Mouse (Mus musculus) limb, embryonic 10.5 days (tissue): ENCODE measurements around the gene Ctdnep1. TPM values are rescaled to one million over a fixed set of nuclear protein-coding genes. Genes with fewer than 3 reads are reported as not detected.

ENCODE experiments used
- DNase-seq: peaks from one replicate; pipeline ENCODE4 v3.0.0-alpha.2; 2017; ENCODE audit warnings: low spot score
- H3K27ac ChIP-seq: fragments of 300-500 bp; sonication (generic); 2 replicates; pipeline ENCODE4 v1.5.1; 2016; ENCODE audit warnings: mild to moderate bottlenecking
- H3K27me3 ChIP-seq: fragments of 300-500 bp; sonication (generic); 2 replicates; pipeline ENCODE4 v1.6.1; 2016; ENCODE audit warnings: low read depth, mild to moderate bottlenecking; ENCODE audit not compliant: poor library complexity, severe bottlenecking
- H3K36me3 ChIP-seq: fragments of 300-500 bp; sonication (generic); 2 replicates; pipeline ENCODE4 v1.6.1; 2016; ENCODE audit warnings: mild to moderate bottlenecking, moderate library complexity
- H3K4me1 ChIP-seq: fragments of 300-500 bp; sonication (generic); 2 replicates; pipeline ENCODE4 v1.6.1; 2016
- H3K4me3 ChIP-seq: fragments of 300-500 bp; sonication (generic); 2 replicates; pipeline ENCODE4 v1.5.1; 2016; ENCODE audit warnings: mild to moderate bottlenecking, moderate library complexity
- H3K9me3 ChIP-seq: fragments of 300-500 bp; sonication (generic); replicated peaks from 2 replicates; pipeline ENCODE4 v1.6.1; 2016; ENCODE audit warnings: mild to moderate bottlenecking
- WGBS: fragments of 180-500 bp; shearing (Covaris S2); methylation state at CpG from one replicate; pipeline ENCODE4 v1.1.7; 2016; 5-methylcytosine and 5-hydroxymethylcytosine counted together
- polyA plus RNA-seq: library from polyadenylated mRNA; unstranded; fragments of >200 nt; fragmentation: Nextera tagmentation; extraction: Ambion mirVana; gene quantifications from 2 replicates; pipeline ENCODE4 v1.2.1, GENCODE M21; 2016

The Ctdnep1 gene
- polyA plus RNA-seq, 1 experiment from 2014 or later, result 24.8 TPM

DNA sequence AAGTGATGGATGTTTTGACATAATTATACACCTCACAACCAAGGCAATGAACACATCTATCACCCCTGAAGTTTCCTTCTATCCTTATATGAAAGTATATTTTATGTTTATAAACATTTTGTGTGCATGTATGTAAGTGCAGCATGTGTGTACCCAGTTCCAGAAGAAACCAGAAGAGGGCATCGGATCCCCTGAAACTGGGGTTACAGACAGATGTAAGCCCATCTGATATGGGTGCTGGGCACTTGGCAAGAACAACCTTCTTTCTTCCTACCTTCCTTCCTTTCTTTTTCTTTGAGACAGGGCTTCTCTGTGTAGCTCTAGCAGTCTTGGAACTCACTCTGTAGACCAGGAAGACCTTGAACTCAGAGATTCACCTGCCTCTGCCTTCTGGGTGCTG is 24.7 kb upstream of the Ctdnep1 start:
- 0 out of 2 replicates have a peak, but pooled peaks cover 6% of the 10 kb centered on the region for H3K27me3 ChIP-seq
- H3K9me3 ChIP-seq, result no peaks in the 10 kb centered on the region
- H3K4me1 ChIP-seq, result no peaks in the 10 kb centered on the region
- no peak overlapping the region for H3K4me3 ChIP-seq
- H3K36me3 ChIP-seq, result no peaks in the 10 kb centered on the region
- WGBS, result 71% methylated on average over 1 of the region's 1 CpGs
- no peak for DNase-seq
- H3K27ac ChIP-seq, result no peak overlapping the region

DNA sequence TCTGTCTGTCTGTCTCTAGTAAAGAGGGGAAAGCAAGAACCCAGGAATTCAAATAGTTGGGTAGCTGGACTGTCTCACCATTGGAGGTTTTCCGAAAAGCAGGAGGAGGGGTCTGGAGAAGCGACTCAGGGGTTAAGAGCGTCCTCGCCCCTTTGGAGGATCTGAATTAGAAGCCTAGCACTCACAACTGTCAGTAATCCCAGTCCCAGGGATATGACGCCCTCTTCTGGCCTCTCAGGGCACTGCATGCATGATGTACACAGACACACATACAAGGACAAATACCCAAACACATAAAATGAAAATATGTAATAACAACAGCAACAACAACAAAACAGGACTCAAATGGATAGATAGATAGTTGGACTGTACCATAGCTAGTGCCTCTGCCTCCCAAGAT is 20.3 kb upstream of the Ctdnep1 start:
- DNase-seq, result no peak
- H3K27me3 ChIP-seq, result peaks cover 49% of the 10 kb centered on the region
- no peak overlapping the region for H3K27ac ChIP-seq
- 32% methylated on average over 5 of the region's 5 CpGs for WGBS
- no peaks in the 10 kb centered on the region for H3K36me3 ChIP-seq
- H3K9me3 ChIP-seq, result no peaks in the 10 kb centered on the region
- no peak overlapping the region for H3K4me3 ChIP-seq
- H3K4me1 ChIP-seq, result peaks cover 6% of the 10 kb centered on the region; the same call in 1 of the 2 replicates

DNA sequence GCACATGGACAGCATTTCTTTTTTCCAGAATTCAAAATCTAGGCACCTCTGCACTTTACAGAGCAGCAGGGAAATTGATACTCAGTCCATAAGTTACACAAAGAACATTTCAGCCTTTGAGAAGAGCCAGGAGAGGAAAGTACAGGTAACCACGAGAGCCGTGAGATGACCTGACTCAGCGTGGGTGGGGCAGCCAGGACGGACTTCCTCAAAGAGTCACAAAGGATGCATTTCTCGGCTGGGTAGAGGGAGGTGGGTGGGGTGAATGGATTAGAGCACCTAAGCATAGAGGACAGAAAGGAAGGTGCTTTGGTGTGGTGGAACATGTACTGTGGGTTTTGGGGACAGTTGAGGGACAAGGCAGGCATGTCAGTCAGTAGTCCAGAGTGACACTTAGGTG is 19.1 kb upstream of the Ctdnep1 start:
- peaks cover 17% of the 10 kb centered on the region for H3K4me1 ChIP-seq
- 47% methylated on average over 5 of the region's 5 CpGs for WGBS
- H3K27me3 ChIP-seq, result peaks cover 61% of the 10 kb centered on the region
- 0 out of 2 replicates have a peak, but pooled peaks cover 2% of the 10 kb centered on the region for H3K36me3 ChIP-seq
- no peaks in the 10 kb centered on the region for H3K9me3 ChIP-seq
- H3K27ac ChIP-seq, result no peak overlapping the region
- no peak for DNase-seq
- H3K4me3 ChIP-seq, result no peak overlapping the region

DNA sequence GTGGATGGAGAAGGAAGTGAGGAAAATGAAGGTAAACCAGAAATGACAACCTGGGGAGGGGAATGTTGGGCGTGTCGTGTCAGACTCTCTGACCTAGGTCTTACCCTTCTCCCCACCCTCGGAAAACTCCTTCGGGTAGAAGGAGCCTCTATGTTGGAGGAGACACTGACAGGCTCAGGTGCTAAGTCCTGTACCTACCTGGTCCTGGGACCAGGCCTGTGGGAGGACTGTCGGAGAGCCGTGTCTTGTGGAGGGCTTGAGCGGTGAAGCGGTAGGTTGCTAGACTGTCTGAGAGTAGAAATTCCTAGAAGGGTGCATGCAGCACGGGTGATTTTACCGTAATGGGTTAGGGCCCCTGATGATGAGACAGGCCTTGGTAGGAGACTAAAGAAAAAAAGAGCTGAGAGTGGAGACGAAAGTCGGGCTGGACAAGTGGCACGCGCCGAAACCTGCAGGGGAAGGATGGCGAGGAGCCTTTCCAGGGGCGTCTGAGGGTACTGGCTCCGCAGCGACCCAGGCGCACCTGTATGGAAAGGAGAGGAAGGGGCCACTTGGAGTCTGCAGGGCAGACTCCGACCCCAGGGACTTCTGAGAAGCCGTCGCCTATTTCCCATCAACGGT is 16.2 kb upstream of the Ctdnep1 start, which contains the start of gene Cldn7:
Gene Cldn7 (plus strand): TSS at position 130 of the 621 bp plus-strand sequence.
- peaks cover 25% of the 10 kb centered on the region for H3K36me3 ChIP-seq
- DNase-seq, result peak; percentile 42
- 0 out of 2 replicates have a peak within 1 kb of the TSS, but pooled peaks have one; percentile 2 for H3K27ac ChIP-seq
- H3K9me3 ChIP-seq, result no peaks in the 10 kb centered on the region
- 9% methylated on average over 24 of the region's 24 CpGs for WGBS
- peak within 1 kb of the TSS; percentile 50 for H3K4me3 ChIP-seq
- H3K27me3 ChIP-seq, result peaks cover 83% of the 10 kb centered on the region
- peaks cover 17% of the 10 kb centered on the region for H3K4me1 ChIP-seq

DNA sequence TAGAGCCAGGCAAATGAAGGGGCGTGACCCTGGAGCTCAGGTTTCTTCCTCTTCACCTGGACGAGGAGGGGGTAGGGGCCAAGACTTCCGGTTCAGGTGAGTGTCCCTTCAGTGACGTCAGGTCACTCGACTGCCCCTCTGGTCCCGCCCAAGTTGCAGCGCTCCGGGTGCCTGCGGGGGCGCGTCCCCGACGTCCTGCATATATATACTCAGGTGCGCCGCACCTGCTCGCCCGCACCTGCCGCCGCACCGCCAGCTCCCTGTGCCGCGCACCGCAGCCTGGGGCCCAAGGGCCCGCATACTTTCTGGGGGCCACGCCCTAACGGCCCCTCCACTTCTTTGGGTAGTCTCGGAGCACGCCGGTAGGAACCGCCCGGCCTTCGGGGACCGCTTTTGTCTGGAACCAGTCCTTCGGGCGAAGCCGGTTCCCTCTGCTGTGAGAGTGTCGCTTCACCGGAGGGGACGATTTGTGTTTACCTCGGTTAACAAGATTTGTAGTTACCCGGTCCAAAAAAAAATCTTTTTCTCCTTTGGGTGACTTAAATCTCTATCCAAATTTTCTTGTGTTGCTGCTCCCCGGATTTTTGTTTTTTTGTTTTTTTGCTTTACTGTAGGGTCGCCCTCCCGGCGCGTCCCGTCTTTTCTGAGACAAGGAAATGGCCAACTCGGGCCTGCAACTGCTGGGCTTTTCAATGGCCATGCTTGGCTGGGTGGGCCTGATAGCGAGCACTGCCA is 15.5 kb upstream of the Ctdnep1 start:
- Histone ChIP-seq H3K27ac (peak overlapping the region; percentile 77), H3K4me3 (peak overlapping the region; percentile 50), H3K4me1 (peaks cover 17% of the 10 kb centered on the region), H3K9me3 (no peaks in the 10 kb centered on the region), H3K36me3 (peaks cover 32% of the 10 kb centered on the region), H3K27me3 (peaks cover 83% of the 10 kb centered on the region)
- 2% methylated on average over 49 of the region's 49 CpGs for WGBS
- DNase-seq, result peak; percentile 51

DNA sequence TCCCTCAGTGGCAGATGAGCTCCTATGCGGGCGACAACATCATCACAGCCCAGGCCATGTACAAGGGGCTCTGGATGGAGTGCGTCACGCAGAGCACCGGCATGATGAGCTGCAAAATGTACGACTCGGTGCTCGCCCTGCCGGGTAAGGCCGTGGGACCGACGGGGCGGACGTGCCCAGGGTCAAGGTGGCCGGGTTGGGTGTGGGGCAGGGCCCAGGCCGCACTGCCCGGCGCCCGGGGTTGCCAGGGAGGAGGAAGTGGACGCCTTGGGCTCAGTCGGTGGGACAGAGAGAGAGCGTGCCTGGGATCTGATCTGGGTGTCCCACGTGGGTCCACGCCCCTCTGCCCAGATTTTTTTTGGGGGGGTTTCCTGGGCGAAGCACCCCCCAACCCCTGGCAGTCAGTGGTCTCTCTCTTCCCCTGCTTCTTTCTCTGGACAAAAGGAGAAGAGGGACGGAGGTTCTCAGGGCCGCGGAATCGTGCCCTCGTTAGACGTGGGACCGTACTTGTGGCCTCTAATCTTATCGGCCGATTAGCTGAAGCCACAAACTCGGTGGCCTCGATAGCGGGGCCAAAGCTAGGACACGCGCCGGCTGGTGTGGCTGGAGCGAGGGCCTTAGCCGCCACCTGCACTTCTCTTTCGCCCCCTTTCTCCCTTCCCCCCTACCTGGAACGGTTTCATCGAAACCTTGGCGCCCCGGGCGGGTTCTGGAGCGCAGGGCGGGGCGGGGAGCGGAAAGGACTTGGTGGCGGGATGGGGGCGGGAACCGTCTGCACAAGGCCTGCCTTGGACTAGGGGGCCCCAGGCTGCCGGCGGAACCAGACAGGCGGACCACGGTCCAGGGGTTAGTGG is 14.7 kb upstream of the Ctdnep1 start:
- Histone ChIP-seq H3K27me3 (peaks cover 77% of the 10 kb centered on the region), H3K27ac (peak overlapping the region; percentile 77)
- WGBS, result 2% methylated on average over 59 of the region's 59 CpGs

DNA sequence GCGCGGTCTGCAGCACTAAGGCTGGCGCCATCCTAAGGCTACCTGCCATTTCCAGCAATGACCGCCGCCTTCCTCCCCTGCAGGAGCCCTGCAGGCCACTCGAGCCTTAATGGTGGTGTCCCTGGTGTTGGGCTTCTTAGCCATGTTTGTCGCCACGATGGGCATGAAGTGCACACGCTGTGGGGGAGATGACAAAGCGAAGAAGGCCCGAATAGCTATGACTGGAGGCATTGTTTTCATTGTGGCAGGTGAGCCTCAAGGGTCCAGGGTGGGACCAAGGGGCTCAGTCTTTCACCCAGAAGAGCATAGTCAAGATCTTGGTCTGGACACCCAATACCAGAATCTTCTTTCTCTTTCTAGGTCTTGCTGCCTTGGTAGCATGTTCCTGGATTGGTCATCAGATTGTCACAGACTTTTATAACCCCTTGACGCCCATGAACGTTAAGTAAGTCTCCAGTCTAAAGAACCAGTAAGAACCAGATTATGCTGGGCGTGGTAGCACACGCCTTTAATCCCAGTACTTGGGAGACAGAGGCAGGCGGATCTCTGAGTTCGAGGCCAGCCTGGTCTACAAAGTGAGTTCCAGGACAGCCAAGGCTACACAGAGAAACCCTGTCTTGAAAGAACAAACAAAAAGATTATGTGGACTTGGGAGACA is 14.0 kb upstream of the Ctdnep1 start:
- Histone ChIP-seq H3K4me3 (peak overlapping the region; percentile 50), H3K27me3 (peaks cover 70% of the 10 kb centered on the region), H3K9me3 (no peaks in the 10 kb centered on the region), H3K4me1 (peaks cover 17% of the 10 kb centered on the region), H3K36me3 (peaks cover 45% of the 10 kb centered on the region), H3K27ac (peak overlapping the region; percentile 77)
- 38% methylated on average over 17 of the region's 17 CpGs for whole genome bisulfite sequencing
- no peak for DNase-seq

More for the DNA sequence above, 14.7 kb upstream of the Ctdnep1 start:
- Histone ChIP-seq H3K4me1 (peaks cover 17% of the 10 kb centered on the region), H3K36me3 (peaks cover 38% of the 10 kb centered on the region), H3K9me3 (no peaks in the 10 kb centered on the region), H3K4me3 (peak overlapping the region; percentile 50)
- peak; percentile 71 for DNase-seq

DNA sequence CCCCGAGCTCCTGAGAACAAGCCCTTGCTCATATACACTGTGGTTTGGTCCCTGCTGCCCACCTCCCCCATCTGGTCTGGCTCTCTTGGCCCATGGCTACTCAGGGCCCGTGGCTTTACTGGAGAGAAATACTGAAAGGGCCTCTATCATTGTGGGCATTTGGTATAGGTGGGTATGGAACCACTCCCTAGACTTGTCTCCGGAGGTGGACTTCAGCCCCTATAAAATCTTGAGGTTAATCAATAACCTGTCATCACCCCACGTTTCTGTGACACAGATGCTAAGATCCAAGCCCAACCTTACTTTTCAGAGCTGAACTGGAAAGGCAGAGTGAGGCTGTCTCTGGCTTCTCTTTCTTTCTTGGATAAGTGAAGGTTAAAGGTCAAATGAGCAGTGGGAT is 12.2 kb upstream of the Ctdnep1 start:
- Histone ChIP-seq H3K27me3 (peaks cover 52% of the 10 kb centered on the region), H3K4me3 (no peak overlapping the region), H3K4me1 (peaks cover 17% of the 10 kb centered on the region), H3K27ac (no peak overlapping the region), H3K9me3 (no peaks in the 10 kb centered on the region), H3K36me3 (peaks cover 63% of the 10 kb centered on the region)
- no peak for DNase-seq
- 84% methylated on average over 4 of the region's 4 CpGs for WGBS

DNA sequence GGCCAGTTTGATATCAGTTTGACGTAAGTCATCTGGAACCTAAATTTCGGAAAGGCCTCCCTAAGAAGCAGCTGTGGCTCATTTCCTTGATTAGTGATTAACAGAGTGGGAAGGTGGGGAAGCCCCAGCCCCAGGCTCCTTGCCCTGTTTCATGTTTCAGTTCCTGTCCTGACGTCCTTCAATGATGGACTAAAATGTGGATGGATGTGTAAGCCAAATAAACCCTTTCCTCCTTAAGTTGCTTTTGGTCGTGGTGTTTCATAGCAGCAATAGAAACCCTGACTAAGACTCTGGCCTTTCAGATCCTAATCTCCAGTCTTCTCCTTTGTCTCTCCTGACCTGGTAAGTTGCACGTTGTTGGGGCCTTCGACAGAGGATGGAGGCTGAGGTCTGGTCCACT is 10.7 kb upstream of the Ctdnep1 start:
- Histone ChIP-seq H3K4me3 (no peak overlapping the region), H3K4me1 (peaks cover 14% of the 10 kb centered on the region), H3K27me3 (peaks cover 37% of the 10 kb centered on the region), H3K36me3 (peaks cover 77% of the 10 kb centered on the region), H3K9me3 (no peaks in the 10 kb centered on the region), H3K27ac (no peak overlapping the region)
- DNase-seq, result no peak
- WGBS, result 87% methylated on average over 6 of the region's 6 CpGs

DNA sequence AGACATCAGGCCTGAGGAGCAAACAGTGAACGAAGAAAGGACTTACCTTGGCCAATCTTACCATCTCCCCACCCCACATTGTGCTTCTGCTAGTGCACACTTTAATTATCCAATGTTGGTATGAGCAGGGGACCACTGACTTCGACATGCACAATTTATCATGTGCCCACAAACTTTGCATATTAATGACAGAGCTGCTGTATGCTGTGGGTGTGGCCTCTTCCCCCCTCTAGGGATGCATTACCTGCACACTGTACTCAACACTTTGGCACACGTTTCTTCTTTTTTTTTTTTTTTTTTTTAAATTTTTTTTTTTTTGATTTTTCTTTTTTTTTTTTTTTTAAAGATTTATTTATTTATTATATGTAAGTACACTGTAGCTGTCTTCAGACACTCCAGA is 10.2 kb upstream of the Ctdnep1 start:
- Histone ChIP-seq H3K4me1 (peaks cover 11% of the 10 kb centered on the region), H3K9me3 (no peaks in the 10 kb centered on the region), H3K27me3 (peaks cover 32% of the 10 kb centered on the region), H3K36me3 (peaks cover 83% of the 10 kb centered on the region), H3K27ac (no peak overlapping the region), H3K4me3 (no peak overlapping the region)
- WGBS, result 93% methylated on average over 3 of the region's 3 CpGs
- DNase-seq, result no peak

DNA sequence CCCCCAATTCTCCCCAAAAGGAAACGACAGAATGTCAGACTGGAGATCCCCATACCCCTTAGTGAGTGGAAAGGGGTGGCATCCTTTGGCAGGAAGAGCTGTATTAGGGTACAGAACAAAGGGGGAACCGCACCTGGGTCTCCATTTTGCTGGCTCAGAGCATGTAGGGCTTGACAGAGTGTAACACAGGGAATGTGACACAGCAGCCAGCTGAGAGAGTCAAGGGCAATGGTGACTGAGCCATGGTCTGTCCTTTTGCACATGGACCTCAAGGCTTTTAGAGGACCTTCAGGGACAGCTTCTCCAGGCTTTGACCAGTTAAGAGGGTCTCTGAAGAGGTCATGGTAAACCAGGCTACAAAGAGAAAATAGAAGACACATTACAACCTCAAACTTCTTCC is 6.0 kb upstream of the Ctdnep1 start:
- WGBS, result 93% methylated on average over 2 of the region's 2 CpGs
- H3K4me1 ChIP-seq, result peaks cover 4% of the 10 kb centered on the region; the same call in 1 of the 2 replicates

DNA sequence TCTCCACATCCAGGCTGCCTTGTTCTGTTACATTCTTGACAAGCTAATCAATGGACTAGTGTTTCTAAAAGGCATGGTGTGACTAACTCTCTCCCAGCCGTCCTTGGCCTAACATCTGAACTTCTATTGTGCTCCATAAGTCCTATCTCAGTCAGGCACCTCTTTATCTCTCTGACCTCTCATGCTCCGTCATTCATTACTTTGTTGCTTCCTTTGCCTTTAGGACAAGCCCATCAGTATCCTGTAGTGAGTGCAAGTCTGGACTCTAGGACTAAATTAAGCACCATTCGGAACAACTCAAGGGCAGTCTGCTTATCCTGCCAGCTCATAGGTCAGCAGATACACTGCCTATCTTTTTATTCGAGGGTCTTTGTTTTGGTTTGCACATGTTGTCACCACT is 4.7 kb upstream of the Ctdnep1 start:
- no peaks in the 10 kb centered on the region for H3K9me3 ChIP-seq
- DNase-seq, result no peak
- peaks cover 4% of the 10 kb centered on the region; the same call in 1 of the 2 replicates for H3K4me1 ChIP-seq
- H3K4me3 ChIP-seq, result no peak overlapping the region
- 95% methylated on average over 4 of the region's 4 CpGs for WGBS
- no peaks in the 10 kb centered on the region for H3K27me3 ChIP-seq
- H3K27ac ChIP-seq, result no peak overlapping the region
- peaks cover 77% of the 10 kb centered on the region for H3K36me3 ChIP-seq

More for the DNA sequence above, 6.0 kb upstream of the Ctdnep1 start:
- no peak for DNase-seq
- Histone ChIP-seq H3K4me3 (no peak overlapping the region), H3K27ac (no peak overlapping the region), H3K27me3 (no peaks in the 10 kb centered on the region), H3K9me3 (no peaks in the 10 kb centered on the region), H3K36me3 (peaks cover 88% of the 10 kb centered on the region)
